Mouse (Mus musculus) CH12F3 (cell line): ENCODE measurements around the gene Fam149a.
"Not testable (repeated sequence)": the region's sequence is repeated elsewhere in the genome, so short reads cannot be mapped to it uniquely, and the experiment has no call there.

Experiments used
- in situ Hi-C: fragments of 300-500 bp; cut with MboI; formaldehyde crosslinking; loops from 2 replicates; pipeline ENCODE4 v1.14.3; 2020; ENCODE audit warnings: low sequenced_read_pairs

Gene Fam149a

GRCm38 (mm10) chr8:45332685-45333409 lies 49.2 kb downstream of the Fam149a start, which contains the start of gene Cyp4v3:
TSS of gene Cyp4v3 (minus strand) at chr8:45333216.
- in situ Hi-C loops = no loop called here

GRCm38 (mm10) chr8:45330856-45331255 lies 51.2 kb downstream of the Fam149a start:
- in situ Hi-C loops = no loop called here

- in situ Hi-C loops = no loop called here
Observed at GRCm38 (mm10) chr8:45329206-45329980, 52.7 kb downstream of the Fam149a start.

- in situ Hi-C loops = not testable (repeated sequence)
Observed at GRCm38 (mm10) chr8:45327076-45327475, 55.0 kb downstream of the Fam149a start.

- in situ Hi-C loops = no loop called here
Observed at GRCm38 (mm10) chr8:45324151-45324550, 57.9 kb downstream of the Fam149a start.

GRCm38 (mm10) chr8:45321365-45321764 lies 60.7 kb downstream of the Fam149a start:
- in situ Hi-C loops = no loop called here

- in situ Hi-C loops = no loop called here
Observed at GRCm38 (mm10) chr8:45320930-45321329, 61.2 kb downstream of the Fam149a start.

GRCm38 (mm10) chr8:45310967-45311366 lies 71.1 kb downstream of the Fam149a start:
- in situ Hi-C loops = no loop called here

- in situ Hi-C loops = no loop called here
Observed at GRCm38 (mm10) chr8:45308366-45308765, 73.7 kb downstream of the Fam149a start, which contains the start of gene Gm45753. TSS of gene Gm45753 (minus strand) at chr8:45308466.

- in situ Hi-C loops = no loop called here
Observed at GRCm38 (mm10) chr8:45305479-45305878, 76.6 kb downstream of the Fam149a start.

GRCm38 (mm10) chr8:45304354-45304753 lies 77.7 kb downstream of the Fam149a start:
- in situ Hi-C loops = no loop called here

GRCm38 (mm10) chr8:45302390-45302789 lies 79.7 kb downstream of the Fam149a start:
- in situ Hi-C loops = no loop called here

GRCm38 (mm10) chr8:45295276-45295675 lies 86.8 kb downstream of the Fam149a start:
- in situ Hi-C loops = no loop called here

- in situ Hi-C loops = no loop called here
Observed at GRCm38 (mm10) chr8:45294687-45295086, 87.4 kb downstream of the Fam149a start, which contains the start of gene Klkb1. TSS of gene Klkb1 (minus strand) at chr8:45294859.

GRCm38 (mm10) chr8:45291790-45292189 lies 90.3 kb downstream of the Fam149a start:
- in situ Hi-C loops = no loop called here
